Mouse (Mus musculus): ENCODE measurements at regions not wholly inside any gene's neighbourhood (a gene's known extent, or its start where the extent isn't known, plus 50 kb on each side); places are given as distances from the start of the nearest gene placed in this dataset.

DNA sequence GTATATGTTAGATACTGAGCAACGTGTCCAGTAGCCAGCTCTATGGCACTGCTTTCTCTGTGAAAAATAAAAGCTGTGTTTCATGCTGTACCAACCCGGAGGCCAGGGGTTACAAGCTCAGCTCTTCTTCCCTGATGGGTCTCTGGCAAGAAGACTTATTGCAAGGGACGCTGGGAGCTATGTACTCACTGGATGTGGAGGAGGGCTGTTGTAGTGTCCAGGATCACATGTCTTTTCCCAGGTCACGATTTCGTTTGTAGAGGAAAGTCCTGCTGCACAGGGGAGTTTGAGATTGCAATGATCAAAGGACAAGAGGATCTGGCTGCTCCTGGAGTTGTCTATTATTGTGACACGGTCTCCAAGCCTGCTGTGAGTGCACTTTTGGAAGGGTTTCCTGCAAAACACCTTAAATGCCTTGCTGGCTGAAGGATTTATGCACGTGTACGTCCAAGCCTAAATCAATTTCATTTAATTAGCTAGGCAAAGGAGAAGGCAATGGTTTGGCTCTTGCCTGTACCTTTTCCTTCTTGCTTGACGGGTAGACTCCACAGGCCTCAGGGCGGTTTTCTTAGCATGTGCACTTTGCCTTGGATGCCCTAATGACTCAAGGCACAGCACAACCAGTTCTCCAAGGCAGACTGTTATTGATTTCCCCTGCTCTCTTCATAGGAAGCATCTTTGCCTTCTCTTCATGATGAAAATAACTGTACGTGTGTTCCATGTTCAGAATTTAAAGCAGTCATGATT lies 87.2 kb upstream of the Plppr5 start:
- H3K4me3 ChIP-seq (replicated peaks in 1 of 3; ENCODE audit: low read depth in 2 of 3, low read length in 2 of 3, poor library complexity in 1 of 3), result no peak overlapping the region

DNA sequence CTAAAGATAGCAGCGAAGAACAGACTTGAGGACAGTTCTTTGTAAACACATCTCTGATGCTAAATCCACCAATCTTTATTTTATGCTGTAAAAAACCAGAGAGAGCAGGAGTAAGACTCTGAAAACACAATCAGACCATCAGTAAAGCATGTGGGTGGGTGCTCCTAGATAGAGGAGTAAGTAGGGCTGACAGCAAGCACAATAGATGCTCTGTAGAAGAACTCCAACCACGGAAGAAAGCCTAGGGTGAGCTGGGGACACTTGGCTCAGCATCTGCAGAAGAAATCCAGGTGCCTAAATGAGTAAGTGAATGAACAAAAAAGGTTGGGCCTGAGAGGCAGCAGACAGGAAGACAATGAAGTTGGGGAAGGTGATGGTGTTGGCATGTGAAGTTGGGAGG lies 88.3 kb upstream of the Plppr5 start:
- no peaks in the 10 kb centered on the region for H3K36me3 ChIP-seq (replicated peaks in 1 of 2; ENCODE audit: control insufficient read depth in 1 of 2, insufficient read depth in 1 of 2, low read length in 1 of 2)
- H3K27me3 ChIP-seq (replicated peaks), result no peaks in the 10 kb centered on the region
- DNase-seq (ENCODE audit: extremely low read depth), result no peak
- no peaks in the 10 kb centered on the region for H3K9me3 ChIP-seq (replicated peaks; ENCODE audit: low read length)
- no peak overlapping the region for H3K9ac ChIP-seq (ENCODE audit: insufficient read depth, low read depth)
- no peak overlapping the region for H3K4me2 ChIP-seq (ENCODE audit: insufficient read depth, low read depth, poor library complexity, severe bottlenecking)
- TF ChIP-seq POLR2A (IDR thresholded peaks at IDR 0.05; ENCODE audit: low read depth, low read length), result no peak
- TF ChIP-seq ZNF384 (IDR thresholded peaks at IDR 0.05; ENCODE audit: low read depth, low read length), result no peak
- TF ChIP-seq RAD21 (IDR thresholded peaks at IDR 0.05; ENCODE audit: low read depth, low read length), result no peak
- TF ChIP-seq JUN (IDR thresholded peaks at IDR 0.05; ENCODE audit: insufficient read depth, low read depth, low read length), result no peak
- TF ChIP-seq CHD1 (IDR thresholded peaks at IDR 0.05; ENCODE audit: low read depth, low read length), result no peak
- no peak for TF ChIP-seq MAFK (IDR thresholded peaks at IDR 0.05; ENCODE audit: insufficient replicate concordance, low read length)
- no peak for TF ChIP-seq HCFC1 (IDR thresholded peaks at IDR 0.05; ENCODE audit: low read depth, low read length)
- no peak for TF ChIP-seq POLR2AphosphoS2 (IDR thresholded peaks at IDR 0.05; ENCODE audit: low read depth, low read length)
- no peak for TF ChIP-seq RCOR1 (conservative IDR thresholded peaks at IDR 0.05; ENCODE audit: low read depth, low read length)
- no peak for TF ChIP-seq USF1 (IDR thresholded peaks at IDR 0.05; ENCODE audit: low read depth, low read length)
- TF ChIP-seq PAX5 (IDR thresholded peaks at IDR 0.05; ENCODE audit: low read length), result no peak
- TF ChIP-seq USF2 (conservative IDR thresholded peaks at IDR 0.05; ENCODE audit: low read depth, low read length), result no peak
- TF ChIP-seq IRF4 (IDR thresholded peaks at IDR 0.05; ENCODE audit: low read depth, low read length), result no peak
- H3K4me1 ChIP-seq (ENCODE audit: control insufficient read depth in 1 of 2, insufficient read depth in 2 of 2), result no peaks in the 10 kb centered on the region
- H3K79me2 ChIP-seq (replicated peaks; ENCODE audit: control insufficient read depth, extremely low read depth, insufficient read depth, poor library complexity, severe bottlenecking), result no peaks in the 10 kb centered on the region
- no peak overlapping the region for H3K27ac ChIP-seq (ENCODE audit: insufficient read depth, low read depth)
- dilution Hi-C loops (cut with MboI; ENCODE audit: extremely low pct_ligation_motif_present, extremely low pct_unique_long_range_greater_than_20kb, low sequenced_read_pairs) (no loop called here), in situ Hi-C loops (cut with MboI; ENCODE audit: low pct_ligation_motif_present, low pct_unique_long_range_greater_than_20kb, low sequenced_read_pairs) (no loop called here)
- H3K4me3 ChIP-seq (replicated peaks in 1 of 3; ENCODE audit: low read depth in 2 of 3, low read length in 2 of 3, poor library complexity in 1 of 3), result no peak overlapping the region

More for the DNA sequence above, 87.2 kb upstream of the Plppr5 start:
- no peaks in the 10 kb centered on the region for H3K79me2 ChIP-seq (replicated peaks; ENCODE audit: control insufficient read depth, extremely low read depth, insufficient read depth, poor library complexity, severe bottlenecking)
- no peak overlapping the region for H3K27ac ChIP-seq (ENCODE audit: insufficient read depth, low read depth)
- no peak for DNase-seq (ENCODE audit: extremely low read depth)
- in situ Hi-C loops (cut with MboI; ENCODE audit: low pct_ligation_motif_present, low pct_unique_long_range_greater_than_20kb, low sequenced_read_pairs), result no loop called here
- dilution Hi-C loops (cut with MboI; ENCODE audit: extremely low pct_ligation_motif_present, extremely low pct_unique_long_range_greater_than_20kb, low sequenced_read_pairs), result no loop called here
- H3K27me3 ChIP-seq (replicated peaks), result no peaks in the 10 kb centered on the region
- H3K4me2 ChIP-seq (ENCODE audit: insufficient read depth, low read depth, poor library complexity, severe bottlenecking), result no peak overlapping the region
- no peak overlapping the region for H3K9ac ChIP-seq (ENCODE audit: insufficient read depth, low read depth)
- no peaks in the 10 kb centered on the region for H3K36me3 ChIP-seq (replicated peaks in 1 of 2; ENCODE audit: control insufficient read depth in 1 of 2, insufficient read depth in 1 of 2, low read length in 1 of 2)
- H3K9me3 ChIP-seq (replicated peaks; ENCODE audit: low read length), result no peaks in the 10 kb centered on the region
- H3K4me1 ChIP-seq (ENCODE audit: control insufficient read depth in 1 of 2, insufficient read depth in 2 of 2), result no peaks in the 10 kb centered on the region
- TF ChIP-seq PAX5 (IDR thresholded peaks at IDR 0.05; ENCODE audit: low read length), result no peak
- no peak for TF ChIP-seq EP300 (IDR thresholded peaks at IDR 0.05; ENCODE audit: low read length)
- no peak for TF ChIP-seq ZNF384 (IDR thresholded peaks at IDR 0.05; ENCODE audit: low read depth, low read length)
- TF ChIP-seq RCOR1 (conservative IDR thresholded peaks at IDR 0.05; ENCODE audit: low read depth, low read length), result no peak
- no peak for TF ChIP-seq KAT2A (IDR thresholded peaks at IDR 0.05; ENCODE audit: insufficient replicate concordance, low read length)

Measured in CH12.LX (cell line).